Mouse (Mus musculus): ENCODE results near the gene Ccdc141.

Gene Ccdc141

GRCm38 (mm10) chr2:76969637-76970036, 200.8 kb downstream of the Ccdc141 start:
- DNase-seq, result no peak

GRCm38 (mm10) chr2:76968919-76969318, 201.5 kb downstream of the Ccdc141 start:
- peak; percentile 79 to 88 for DNase-seq

- DNase-seq, result no peak
Measured at GRCm38 (mm10) chr2:76966582-76966981, 203.9 kb downstream of the Ccdc141 start.

- DNase-seq, result no peak
Measured at GRCm38 (mm10) chr2:76966013-76966412, 204.4 kb downstream of the Ccdc141 start.

- no peak for DNase-seq
Measured at GRCm38 (mm10) chr2:76965542-76965941, 204.9 kb downstream of the Ccdc141 start.

- no peak for DNase-seq
Measured at GRCm38 (mm10) chr2:76962045-76962432, 208.4 kb downstream of the Ccdc141 start.

- no peak for DNase-seq
Measured at GRCm38 (mm10) chr2:76961420-76962044, 208.9 kb downstream of the Ccdc141 start.
